Mouse (Mus musculus) hindlimb bud, embryonic 11.5 days (tissue): ENCODE measurements at regions not wholly inside any gene's neighbourhood (a gene's known extent, or its start where the extent isn't known, plus 50 kb on each side); places are given as distances from the start of the nearest gene placed in this dataset.

Source experiments
- DNase-seq: peaks from one replicate; pipeline ENCODE4 v3.0.0-alpha.2; 2012; ENCODE audit warnings: low read depth, low spot score; ENCODE audit errors: extremely low spot score

DNA sequence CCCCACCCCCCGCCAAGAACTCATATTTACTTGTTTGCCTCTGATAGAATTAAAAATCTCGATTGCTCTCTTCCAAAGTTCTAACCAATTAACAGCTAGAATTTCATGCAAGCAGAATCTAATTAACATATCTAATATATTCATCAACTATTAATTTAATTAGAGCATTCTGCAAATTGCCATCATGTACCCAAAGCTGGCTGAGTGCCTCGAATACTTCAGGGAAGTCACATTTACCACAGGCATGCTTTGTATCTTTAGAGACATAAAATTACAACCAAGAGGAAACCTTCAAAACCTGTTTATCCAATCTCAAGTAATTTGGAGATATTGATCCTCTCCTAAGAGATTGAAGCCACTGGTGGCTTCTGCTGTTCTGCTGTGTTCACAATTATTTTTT is 401.6 kb upstream of the Nmur2 start:
- no peak for DNase-seq

DNA sequence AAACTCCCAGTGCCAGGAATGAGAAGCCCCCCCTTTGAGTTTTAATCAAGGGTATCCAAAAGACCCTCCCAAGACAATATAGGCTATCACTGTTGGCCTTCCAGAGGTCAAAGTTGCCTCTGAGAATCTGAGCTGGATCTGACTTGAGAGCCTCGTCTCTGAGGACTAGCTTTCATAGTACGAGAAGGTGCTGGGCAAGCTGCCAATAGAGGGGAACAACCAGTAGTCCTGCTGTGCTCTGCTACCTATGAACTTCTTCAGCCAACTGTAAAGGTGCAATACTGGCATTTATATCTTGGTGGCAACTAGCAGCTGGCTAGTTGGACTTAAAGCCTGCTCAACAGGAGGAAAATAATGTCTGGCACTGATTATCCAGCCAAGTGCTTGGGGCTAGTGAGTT is 400.3 kb upstream of the Nmur2 start:
- no peak for DNase-seq

DNA sequence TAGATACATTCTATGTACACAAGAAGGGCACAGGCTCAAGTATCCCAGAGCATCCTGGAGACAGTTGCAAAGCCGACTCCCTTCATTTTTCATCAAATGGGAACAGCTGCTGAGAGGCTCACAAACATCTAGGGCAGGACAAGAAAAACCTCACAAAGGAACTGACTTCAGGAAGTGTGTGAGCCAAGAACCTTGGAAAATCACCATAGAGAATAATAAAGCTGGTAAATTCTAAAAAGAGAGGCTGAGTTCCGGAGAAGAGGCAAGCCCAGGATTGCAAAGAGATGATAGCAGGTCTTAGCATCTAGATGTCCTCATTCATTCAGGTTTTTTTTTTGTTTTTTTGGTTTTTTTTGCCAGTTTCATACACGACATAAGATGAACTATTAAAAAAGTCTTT is 390.3 kb upstream of the Nmur2 start:
- DNase-seq: no peak

GRCm38 (mm10) chr11:56384761-56385160 is 344.0 kb upstream of the Nmur2 start:
- no peak for DNase-seq

- DNase-seq: no peak
Observed at GRCm38 (mm10) chr11:56377535-56377934, 336.7 kb upstream of the Nmur2 start.

DNA sequence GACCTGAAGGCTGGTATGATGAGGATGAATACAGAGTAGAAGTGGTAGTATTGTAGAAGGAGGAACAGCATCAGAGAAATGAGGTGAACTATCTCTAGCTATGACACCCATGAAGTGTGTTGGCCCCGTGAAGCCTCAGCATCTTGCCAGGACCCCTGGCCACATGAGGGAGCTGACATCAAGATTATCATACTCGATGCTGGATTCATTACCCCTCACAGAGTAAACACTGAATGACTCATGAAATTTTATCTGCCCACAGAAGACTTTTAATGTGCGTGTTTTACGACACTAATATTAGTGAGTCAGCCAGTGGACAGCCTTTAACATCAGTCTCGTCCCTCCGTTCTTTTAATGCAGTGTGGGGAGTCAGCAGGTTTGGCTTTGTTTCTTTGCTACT is 333.5 kb upstream of the Nmur2 start:
- no peak for DNase-seq

GRCm38 (mm10) chr11:56373624-56374023 is 332.8 kb upstream of the Nmur2 start:
- no peak for DNase-seq

GRCm38 (mm10) chr11:56357690-56358089 is 316.9 kb upstream of the Nmur2 start:
- DNase-seq: no peak

- DNase-seq: no peak
Observed at GRCm38 (mm10) chr11:56351798-56352366, 311.1 kb upstream of the Nmur2 start.

- DNase-seq: no peak
Observed at GRCm38 (mm10) chr11:56351231-56351630, 310.4 kb upstream of the Nmur2 start.

DNA sequence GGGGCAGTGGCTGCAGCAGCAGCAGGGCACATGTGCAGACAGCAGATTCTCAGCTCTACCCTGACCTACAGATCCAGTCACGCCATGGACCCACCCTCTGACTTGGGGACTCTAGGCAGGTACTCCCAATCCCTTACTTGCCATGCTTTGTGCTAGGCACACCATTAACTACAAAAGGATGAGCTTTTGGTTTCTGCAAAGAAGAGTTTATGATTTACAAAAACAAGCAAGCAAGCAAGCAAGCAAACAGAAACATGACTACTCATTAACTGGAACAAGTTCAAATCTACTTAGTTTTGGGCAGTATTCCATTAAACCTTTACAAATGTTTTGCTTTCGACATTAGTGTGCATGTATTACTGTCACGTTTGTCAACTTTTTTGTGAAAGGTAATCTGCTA is 309.0 kb upstream of the Nmur2 start:
- DNase-seq: no peak

DNA sequence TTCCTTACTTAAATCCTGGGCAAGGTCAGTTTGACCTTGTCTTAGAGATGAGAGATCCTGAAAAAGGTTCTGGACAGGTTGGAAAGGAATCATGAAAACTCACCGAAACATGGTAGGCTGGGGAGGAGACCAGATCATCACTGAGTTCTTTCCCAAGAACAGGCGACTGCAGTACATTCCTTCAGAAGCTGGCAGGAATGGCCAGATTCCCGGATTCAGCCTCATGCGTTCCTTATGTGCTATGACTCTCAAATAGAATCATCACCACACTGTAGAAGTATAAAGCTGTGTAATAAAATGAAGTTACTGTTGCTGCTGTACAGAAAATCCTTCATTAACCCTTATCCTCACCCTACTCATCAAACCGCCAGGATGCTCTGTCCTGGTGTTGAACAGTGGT is 307.6 kb upstream of the Nmur2 start:
- no peak for DNase-seq

DNA sequence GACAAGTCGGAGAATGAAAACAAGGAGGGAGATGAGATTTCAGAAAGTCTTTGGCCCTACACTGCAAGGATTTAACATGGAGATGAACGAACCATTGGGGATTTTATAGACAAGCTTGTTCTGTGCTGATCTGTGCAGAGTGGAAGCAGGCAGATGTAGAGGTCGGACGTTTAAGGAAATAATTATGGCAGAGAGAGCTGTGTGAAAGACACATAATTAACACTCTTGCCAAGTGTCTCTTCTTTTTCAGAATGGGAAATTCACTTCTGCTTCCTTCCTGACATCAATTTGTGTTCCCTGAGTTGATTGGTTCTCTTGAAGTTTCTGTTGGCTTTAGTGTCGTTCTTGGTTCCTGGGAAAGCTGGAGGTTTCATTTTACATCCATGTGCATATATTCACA is 302.3 kb upstream of the Nmur2 start:
- no peak for DNase-seq

GRCm38 (mm10) chr11:56341731-56342130 is 300.9 kb upstream of the Nmur2 start:
- no peak for DNase-seq

DNA sequence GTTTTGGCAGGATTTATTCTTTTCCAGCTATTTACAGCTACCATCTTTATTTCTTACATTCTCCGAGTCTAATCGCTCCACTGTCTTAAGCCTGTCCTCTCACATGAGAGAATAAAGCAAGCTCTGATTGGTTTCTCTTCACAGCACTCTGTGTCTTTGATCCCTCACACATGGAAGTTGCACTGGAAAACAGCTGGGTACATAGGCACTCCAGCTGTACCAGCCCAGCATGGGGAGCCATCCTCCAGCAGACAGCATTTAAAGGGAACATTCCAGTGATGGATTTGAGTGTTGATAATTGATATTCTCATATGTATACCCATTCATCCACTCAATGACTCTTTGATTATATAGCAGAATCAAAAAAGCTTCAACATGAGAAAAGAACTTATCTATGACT is 300.2 kb upstream of the Nmur2 start:
- DNase-seq: no peak

DNA sequence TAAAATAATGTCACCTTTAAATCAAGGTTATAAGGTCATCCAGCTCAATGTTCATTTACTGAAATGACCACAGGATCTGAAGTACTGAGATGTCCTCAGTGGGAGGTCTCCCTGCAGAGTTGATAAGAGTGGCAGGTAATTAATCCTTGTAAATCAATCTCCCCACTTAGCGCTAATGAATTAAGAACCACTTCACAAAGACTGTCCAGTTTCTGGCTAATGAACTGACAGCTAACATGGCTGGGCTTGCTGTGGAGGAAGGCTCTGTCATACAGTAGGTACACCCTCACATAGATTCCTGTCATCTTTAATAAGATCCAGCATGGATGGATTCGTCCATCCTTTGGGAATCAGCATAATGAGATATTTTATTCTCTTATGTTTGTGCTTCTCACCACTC is 297.7 kb upstream of the Nmur2 start:
- DNase-seq: no peak

- DNase-seq: no peak
Observed at GRCm38 (mm10) chr11:56335937-56336336, 295.1 kb upstream of the Nmur2 start.

DNA sequence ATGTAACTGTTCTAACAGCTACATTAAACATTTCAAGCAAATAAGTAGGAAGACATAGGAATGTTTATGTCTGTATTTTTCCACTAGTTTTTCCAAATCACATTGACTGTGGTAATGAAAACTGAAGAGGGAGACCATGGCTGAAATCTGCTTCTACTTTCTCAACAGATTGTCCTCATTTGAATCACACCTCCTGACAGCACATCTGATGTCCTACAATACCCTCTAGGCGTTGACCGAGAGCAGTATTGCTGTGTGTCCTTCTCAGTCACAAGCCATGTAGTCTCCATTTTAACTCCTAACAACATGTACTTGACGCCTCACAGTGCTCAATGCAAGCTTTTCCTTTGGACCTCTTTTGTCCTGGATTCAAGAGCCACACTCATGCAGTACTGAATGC is 279.5 kb upstream of the Nmur2 start:
- DNase-seq: no peak

- no peak for DNase-seq
Observed at GRCm38 (mm10) chr11:56315221-56315987, 274.6 kb upstream of the Nmur2 start.

DNA sequence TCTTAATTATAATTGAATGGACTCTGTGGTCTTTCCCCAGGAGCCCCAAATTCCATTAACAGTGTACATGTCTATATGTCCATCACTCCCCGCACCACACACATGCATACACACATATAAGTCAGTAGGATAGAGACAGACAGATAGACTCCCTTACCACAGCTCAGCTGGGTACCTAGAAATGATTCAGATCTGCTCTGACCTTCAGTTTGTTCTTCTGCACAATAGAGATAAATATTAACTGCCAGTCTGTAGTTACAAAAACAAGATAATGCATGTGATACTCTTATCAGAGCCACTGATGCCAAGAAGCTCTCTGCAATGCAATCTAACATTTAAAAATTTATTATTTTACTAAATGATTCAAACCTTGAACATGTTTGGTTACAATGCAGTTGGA is 268.7 kb upstream of the Nmur2 start:
- no peak for DNase-seq

DNA sequence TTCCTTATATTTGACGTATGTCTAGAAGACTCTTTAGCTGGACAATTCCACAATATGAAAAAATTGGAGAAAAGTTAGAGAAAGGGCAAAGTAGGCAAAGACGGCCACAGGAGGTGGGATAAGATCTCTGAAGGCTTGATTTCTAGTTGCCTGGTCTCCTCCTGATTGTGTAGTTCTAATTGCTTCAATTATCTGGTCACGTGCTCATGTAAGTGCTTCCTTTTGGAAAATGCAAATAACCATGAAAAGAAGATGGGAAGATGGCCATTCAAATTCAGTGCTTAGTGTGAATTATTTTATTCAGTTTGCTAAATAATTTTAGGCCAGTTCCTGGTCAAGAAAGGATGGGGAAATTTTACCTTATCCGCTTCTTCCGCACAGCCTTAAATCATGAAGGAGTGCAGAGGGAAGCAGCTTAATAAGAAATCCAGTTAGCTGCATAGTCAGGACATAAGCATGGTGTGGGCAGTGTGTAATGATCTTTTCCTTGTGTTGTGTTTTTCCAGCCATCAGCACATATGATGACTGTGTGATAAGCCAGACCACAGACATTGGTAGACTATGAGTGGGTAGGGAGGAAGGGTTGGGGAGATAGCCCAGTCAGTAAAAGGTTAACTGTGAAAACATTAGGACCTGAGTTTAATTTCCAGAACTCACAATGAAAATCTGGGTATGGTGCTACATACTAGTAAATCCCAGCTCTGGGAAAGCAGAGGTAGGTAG is 267.7 kb upstream of the Nmur2 start:
- no peak for DNase-seq

DNA sequence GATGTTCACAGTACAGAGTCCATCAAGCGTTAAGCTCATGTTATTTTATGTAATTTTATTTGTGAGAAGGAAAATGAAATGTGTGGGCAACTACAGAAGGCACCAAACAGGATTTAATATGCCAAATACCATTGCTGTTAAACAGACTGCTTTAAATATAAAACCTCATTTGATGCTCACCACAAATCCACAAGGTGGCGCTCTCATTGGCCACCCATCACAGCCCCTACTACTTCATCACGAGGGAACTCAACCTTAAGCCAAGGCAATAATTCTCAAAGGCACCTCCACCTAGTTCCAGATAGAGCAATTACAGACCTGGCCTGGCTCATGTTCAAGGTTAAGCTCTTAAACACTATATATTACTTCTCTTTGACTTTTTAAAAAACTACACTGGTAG is 266.2 kb upstream of the Nmur2 start:
- no peak for DNase-seq
